ENCODE assay signal across 7 mouse cellular contexts in the genomic region with DNA sequence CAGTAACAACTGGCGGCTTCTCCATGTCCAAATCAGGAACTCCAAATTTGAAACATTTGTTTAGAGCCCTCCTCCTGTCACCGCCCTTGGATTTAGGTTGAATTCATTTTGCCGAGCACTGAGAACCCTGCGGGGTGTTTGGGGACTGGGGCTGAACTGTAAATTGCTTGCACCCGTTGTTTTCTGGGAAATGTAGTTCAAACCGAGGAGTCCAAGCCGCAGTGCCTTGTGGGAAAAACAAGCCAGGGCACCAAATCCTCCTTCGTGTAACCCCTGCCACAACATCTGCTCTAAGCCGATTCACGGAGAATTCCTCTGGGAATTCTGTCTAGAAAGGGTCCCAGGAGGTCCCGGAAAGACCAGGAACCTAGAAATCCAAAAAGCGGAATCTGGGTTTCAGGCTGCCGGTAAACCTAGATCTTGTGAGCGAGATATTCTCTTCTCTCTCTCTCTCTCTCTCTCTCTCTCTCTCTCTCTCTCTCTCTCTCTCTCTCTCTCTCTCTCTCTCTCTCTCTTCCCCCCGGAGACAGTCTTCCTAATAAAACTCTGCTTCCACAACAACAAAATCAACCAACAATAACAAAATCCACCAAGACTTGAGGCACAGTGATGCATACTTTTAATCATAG. TPM values are rescaled to one million over a fixed set of nuclear protein-coding genes. Genes with fewer than 3 reads are reported as not detected.
DNase-seq lines count a peak whose midpoint lies in the region; ATAC-seq lines count a peak whose summit lies in the region.

No protein-coding gene starts in this region.

- ATAC-seq in intestine, embryonic 15.5 days, result peak; percentile 50

- WGBS in intestine, embryonic 15.5 days, result 3% methylated on average over 15 of the region's 15 CpGs
- 3% methylated on average over 15 of the region's 15 CpGs for WGBS in midbrain, embryonic 10.5 days

- peaks cover 5% of the 10 kb centered on the region for H3K4me1 ChIP-seq in intestine, embryonic 15.5 days (replicated peaks)
- peaks cover 21% of the 10 kb centered on the region for H3K4me1 ChIP-seq in midbrain, embryonic 10.5 days

- H3K36me3 ChIP-seq in intestine, embryonic 15.5 days, result peaks cover 4% of the 10 kb centered on the region; the same call in 1 of the 2 replicates
- H3K36me3 ChIP-seq in midbrain, embryonic 10.5 days, result peaks cover 15% of the 10 kb centered on the region

- intact Hi-C loops in gastrocnemius, postnatal 36 days (cut with DNase I), result loop anchor here (5.0 kb wide), 1 partner anchor 50 kb away; a partner anchor contains a TSS
- intact Hi-C loops in left cerebral cortex, postnatal 25 days (cut with DNase I), result loop anchor here (5.0 to 10.0 kb wide), 2 partner anchors 140 to 382 kb away; a partner anchor contains a TSS

- peak overlapping the region; percentile 66 for H3K4me3 ChIP-seq in intestine, embryonic 15.5 days (replicated peaks)
- peak overlapping the region; percentile 70 for H3K4me3 ChIP-seq in midbrain, embryonic 10.5 days

- H3K4me2 ChIP-seq in intestine, embryonic 15.5 days (replicated peaks), result peak overlapping the region; percentile 69

- peak overlapping the region; percentile 52 for H3K9ac ChIP-seq in intestine, embryonic 15.5 days

- no peaks in the 10 kb centered on the region for H3K9me3 ChIP-seq in intestine, embryonic 15.5 days
- H3K9me3 ChIP-seq in midbrain, embryonic 10.5 days (replicated peaks), result no peaks in the 10 kb centered on the region

- H3K27me3 ChIP-seq in intestine, embryonic 15.5 days (replicated peaks), result no peaks in the 10 kb centered on the region
- H3K27me3 ChIP-seq in midbrain, embryonic 10.5 days (ENCODE audit: low read depth, poor library complexity, severe bottlenecking), result no peaks in the 10 kb centered on the region

- 0 out of 2 replicates have a peak overlapping the region, but pooled peaks have one; percentile 64 for H3K27ac ChIP-seq in intestine, embryonic 15.5 days
- H3K27ac ChIP-seq in midbrain, embryonic 10.5 days (replicated peaks), result peak overlapping the region; percentile 82

- DNase-seq in adrenal gland, adult 8-10 months, result peak; percentile 71
- DNase-seq in embryo, embryonic 11.5 days (ENCODE audit: low read depth, low spot score), result peak; percentile 67
- peak; percentile 71 to 73 for DNase-seq in gastrocnemius, postnatal 36 days
- DNase-seq in left cerebral cortex, postnatal 25 days (ENCODE audit: low spot score in 2 of 2), result peak; percentile 87 to 94
- peak; percentile 77 for DNase-seq in midbrain, embryonic 10.5 days (ENCODE audit: low spot score)
- peak; percentile 83 for DNase-seq in skeletal muscle tissue, adult 2 months (ENCODE audit: low read depth, low spot score)

RNA-seq across cellular contexts. Expression of a gene that starts 1.2 kb away (rescaled TPM):
- total RNA-seq in adrenal gland, adult 8-10 months (2022), result 10 to 100 TPM; 13.3 to 17.8 (median 16.4) TPM
- 1 to 10 TPM; 5.8 to 6.8 TPM for total RNA-seq in gastrocnemius, postnatal 36 days (2021)
- 10.1 and 10.3 TPM in 2 replicates for polyA plus RNA-seq in intestine, embryonic 15.5 days (2015; fragmentation: Nextera tagmentation; extraction: Ambion mirVana)
- 10 to 100 TPM; 15.7 to 17.6 TPM for total RNA-seq in left cerebral cortex, postnatal 25 days (2021)
- 10.9 and 14.6 TPM in 2 replicates for polyA plus RNA-seq in midbrain, embryonic 10.5 days (2016; fragmentation: Nextera tagmentation; extraction: Ambion mirVana)

RNA-seq across cellular contexts. Expression of a gene that starts 16.6 kb away (rescaled TPM):
- 1 to 10 TPM; 3.5 to 5.2 (median 4.2) TPM for total RNA-seq in adrenal gland, adult 8-10 months (2022)
- total RNA-seq in gastrocnemius, postnatal 36 days (2021), result 1 to 10 TPM; 1.2 to 2.2 TPM
- 3.7 and 4.2 TPM in 2 replicates for polyA plus RNA-seq in intestine, embryonic 15.5 days (2015; fragmentation: Nextera tagmentation; extraction: Ambion mirVana)
- total RNA-seq in left cerebral cortex, postnatal 25 days (2021), result 10 to 100 TPM; 10.6 to 11.9 TPM
- polyA plus RNA-seq in midbrain, embryonic 10.5 days (2016; fragmentation: Nextera tagmentation; extraction: Ambion mirVana), result 6.8 and 8.3 TPM in 2 replicates

RNA-seq across cellular contexts. Expression of a gene that starts 40.3 kb away (rescaled TPM):
- total RNA-seq in adrenal gland, adult 8-10 months (2022), result under 1 TPM in 2 of 4 experiments, not detected in 2; 0.12 to 0.16 TPM
- not detected for total RNA-seq in gastrocnemius, postnatal 36 days (2021)
- polyA plus RNA-seq in intestine, embryonic 15.5 days (2015; fragmentation: Nextera tagmentation; extraction: Ambion mirVana), result 0.08 TPM in 1 of 2 replicates, not detected in the other
- under 1 TPM in 1 of 2 experiments, not detected in 1; 0.30 TPM for total RNA-seq in left cerebral cortex, postnatal 25 days (2021)
- 0.05 and 0.06 TPM in 2 replicates for polyA plus RNA-seq in midbrain, embryonic 10.5 days (2016; fragmentation: Nextera tagmentation; extraction: Ambion mirVana)

RNA-seq across cellular contexts. Expression of a gene that starts 48.7 kb away (rescaled TPM):
- 10 to 100 TPM; 18.3 to 25.2 (median 21.9) TPM for total RNA-seq in adrenal gland, adult 8-10 months (2022)
- total RNA-seq in gastrocnemius, postnatal 36 days (2021), result 1 to 10 TPM; 6.3 to 9.7 TPM
- 9.9 and 10.0 TPM in 2 replicates for polyA plus RNA-seq in intestine, embryonic 15.5 days (2015; fragmentation: Nextera tagmentation; extraction: Ambion mirVana)
- total RNA-seq in left cerebral cortex, postnatal 25 days (2021), result 10 to 100 TPM; 22.2 to 22.4 TPM
- polyA plus RNA-seq in midbrain, embryonic 10.5 days (2016; fragmentation: Nextera tagmentation; extraction: Ambion mirVana), result 12.7 and 17.5 TPM in 2 replicates

Comparison
In these comparisons a context has a peak if more than half of its experiments do, and no peak if none do; other contexts are left out.
1. Peak in every context shown above with its lines: DNase-seq, ATAC-seq, H3K4me3 ChIP-seq and H3K27ac ChIP-seq.